Mouse (Mus musculus) lung, postnatal 36 days (tissue): ENCODE results near the gene Irf7.

Source experiments
- DNase-seq: peaks from one replicate; pipeline ENCODE4 v3.0.0; 2022; ENCODE audit warnings: mixed read lengths

Gene Irf7

DNA sequence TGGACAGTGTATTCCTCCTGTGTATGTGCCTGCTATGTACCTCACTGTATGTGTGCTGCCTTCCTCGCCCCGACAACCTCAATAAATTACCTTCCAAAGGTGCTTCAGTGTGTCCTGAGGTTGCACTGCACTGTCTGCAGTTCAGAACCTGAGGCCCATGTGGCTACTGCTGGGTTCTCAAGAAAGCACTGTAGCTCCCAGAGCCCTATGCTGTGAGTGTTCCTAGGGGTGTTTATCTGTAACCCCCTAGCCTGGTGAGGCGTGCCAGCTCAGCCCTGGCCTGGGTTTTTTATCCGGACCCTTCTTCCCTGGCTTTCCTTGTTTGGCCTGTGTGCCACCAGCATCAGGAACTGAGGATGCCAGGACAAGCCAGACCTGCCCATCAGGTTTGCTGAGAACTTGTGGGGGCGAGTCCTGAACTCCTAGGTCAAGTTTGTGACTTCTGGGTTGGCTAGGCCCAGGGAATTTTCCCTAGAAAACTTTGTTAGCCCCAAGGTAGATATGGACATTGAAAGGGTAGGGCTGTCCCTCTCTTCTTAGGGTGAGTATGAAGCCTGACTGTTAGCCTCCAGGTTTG lies 47.6 kb downstream of the Irf7 start:
- DNase-seq, result no peak

DNA sequence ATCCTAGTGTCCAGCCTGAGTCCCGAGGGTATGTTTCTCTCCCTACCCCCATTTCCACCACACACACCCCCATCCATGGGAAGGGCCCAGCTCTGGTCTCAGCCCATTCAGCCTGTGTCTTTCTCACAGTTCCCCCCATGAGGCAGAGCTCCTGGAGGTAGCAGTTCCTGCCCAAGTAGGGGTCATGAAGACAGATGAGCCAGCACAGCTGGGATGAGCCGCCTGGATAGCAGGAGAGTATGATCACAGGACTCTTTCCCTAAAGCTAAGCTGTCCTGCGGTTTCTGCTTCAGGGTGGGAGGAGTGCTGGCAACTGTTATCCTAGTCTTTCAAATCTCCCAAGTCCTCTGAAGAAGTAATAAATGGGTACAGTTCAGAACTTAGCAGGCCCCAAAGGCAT lies 48.1 kb downstream of the Irf7 start:
- DNase-seq, result no peak

DNA sequence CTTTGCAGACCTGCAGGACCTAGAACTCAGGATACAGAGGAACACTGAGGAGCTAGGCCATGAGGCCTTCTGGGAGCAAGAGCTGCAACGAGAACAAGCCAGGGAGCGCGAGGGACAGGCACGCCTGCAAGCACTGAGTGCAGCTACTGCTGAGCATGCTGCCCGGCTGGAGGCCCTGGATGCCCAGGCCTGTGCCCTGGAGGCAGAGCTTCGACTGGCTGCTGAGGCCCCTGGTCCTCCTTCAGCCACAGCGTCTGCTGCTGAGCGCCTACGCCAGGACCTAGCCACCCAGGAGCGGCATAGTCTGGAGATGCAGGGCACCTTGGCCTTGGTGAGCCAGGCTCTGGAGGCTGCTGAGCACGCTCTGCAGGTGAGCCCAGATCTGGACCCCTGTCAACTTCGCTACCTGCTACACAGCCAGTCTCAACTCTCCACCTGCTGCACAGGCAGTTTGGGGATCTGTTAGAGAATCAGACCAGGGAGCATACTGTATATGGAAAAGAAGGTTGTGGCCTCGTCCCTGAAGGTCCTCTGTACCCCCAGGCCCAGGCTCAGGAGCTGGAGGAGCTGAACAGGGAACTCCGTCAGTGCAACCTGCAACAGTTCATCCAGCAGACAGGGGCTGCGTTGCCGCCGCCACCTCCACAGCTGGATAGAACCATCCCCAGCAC lies 48.8 kb downstream of the Irf7 start:
- no peak for DNase-seq

DNA sequence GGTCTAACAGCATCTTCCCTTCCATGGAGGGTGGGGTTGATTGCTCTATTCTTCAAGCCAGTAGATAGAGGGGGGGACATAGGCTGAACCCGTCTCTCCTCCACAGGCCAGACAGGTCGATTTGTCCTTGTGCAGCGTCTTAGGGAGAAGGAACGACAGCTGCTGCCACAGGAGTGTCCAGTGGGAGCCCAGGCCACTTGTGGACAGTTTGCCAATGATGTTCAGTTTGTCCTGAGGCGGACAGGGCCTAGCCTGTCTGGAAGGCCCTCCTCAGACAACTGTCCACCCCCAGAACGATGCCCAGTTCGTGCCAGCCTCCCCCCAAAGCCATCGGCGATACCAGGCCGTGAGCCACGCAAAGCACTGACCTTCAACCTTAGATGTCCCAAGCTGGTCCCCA lies 49.4 kb downstream of the Irf7 start:
- DNase-seq, result no peak

DNA sequence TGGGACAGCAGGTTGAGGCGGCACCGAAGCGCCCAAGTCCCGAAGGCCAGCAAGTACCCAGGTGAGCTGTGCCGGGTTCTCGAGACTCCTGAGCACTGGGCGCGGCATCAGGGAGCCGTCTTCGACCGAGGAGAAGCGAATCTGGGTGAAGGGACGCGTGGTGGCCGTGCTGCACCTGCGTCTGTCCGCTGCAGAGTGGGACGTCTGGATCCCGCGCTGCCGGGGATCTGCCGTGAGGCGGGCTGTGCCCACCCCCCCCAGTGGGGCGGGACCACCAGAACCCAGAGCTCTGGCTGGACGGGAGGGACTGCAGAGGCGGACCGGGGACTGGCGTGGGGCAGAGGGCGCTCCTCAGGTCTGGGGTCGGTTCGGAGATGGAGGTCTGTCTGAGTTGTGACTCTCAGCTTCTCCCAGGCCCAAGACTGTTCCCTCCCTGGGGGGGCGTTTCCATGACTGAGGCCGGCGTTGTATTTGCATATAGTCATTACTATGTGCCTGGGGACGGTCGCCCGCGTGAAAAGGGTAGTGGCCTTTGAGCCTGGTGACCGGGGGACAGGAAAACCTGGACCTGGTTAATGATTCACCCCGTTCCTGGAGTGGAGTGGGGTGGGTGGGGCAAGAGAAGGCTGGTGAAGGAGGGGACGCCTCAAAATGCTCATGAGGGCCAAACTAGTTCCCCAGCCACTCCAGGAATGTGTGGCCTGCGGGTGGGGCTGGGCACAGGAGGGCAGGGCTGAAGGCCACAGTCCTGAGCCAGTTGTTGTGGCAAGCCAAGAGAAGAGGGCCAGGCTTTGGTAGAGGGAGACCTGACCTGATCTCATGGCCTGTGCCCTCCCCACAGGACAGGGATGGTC lies 50.2 kb downstream of the Irf7 start:
- DNase-seq, result peak; percentile 93

DNA sequence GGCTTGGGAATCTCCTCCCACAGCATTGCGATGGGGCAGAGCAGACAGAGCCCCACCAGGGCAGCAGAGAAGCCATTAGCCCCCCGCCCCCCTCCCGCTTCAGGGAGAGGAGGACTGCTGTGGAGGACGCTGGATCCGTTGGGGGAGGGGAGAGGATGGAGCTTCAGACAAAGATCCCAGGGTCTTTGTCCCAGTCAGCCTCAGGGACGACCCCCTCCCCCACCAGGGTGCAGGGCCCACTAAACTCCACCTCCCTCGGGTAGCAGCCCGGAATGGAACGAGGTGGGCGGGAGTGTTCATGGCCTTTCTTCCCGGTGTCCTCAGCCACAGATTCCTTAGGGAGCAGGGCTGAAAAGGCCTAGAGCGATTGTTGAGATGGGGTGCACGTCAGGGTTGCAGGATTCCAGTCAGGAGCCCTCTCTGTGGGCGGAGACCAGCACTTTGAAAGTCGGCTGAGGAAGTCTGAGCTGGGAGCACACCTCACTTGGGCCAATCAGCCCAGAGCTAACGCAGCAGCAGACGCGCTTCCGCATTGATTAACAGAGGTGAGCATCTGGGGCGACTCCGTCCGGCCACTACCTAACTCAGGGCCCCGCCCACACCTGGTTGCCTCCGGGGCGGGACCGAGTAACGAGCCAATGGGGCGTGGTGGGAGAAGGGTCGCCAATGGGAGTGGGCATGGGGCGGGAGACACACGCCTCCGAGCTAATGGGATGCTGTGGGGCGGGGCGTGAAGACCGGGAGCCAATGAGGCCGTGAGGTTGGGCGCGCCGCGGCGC lies 51.0 kb downstream of the Irf7 start, which contains the start of gene Rassf7:
TSS of gene Rassf7 (plus strand) at position 760 of the 779 bp plus-strand sequence.
- DNase-seq, result peak; percentile 98

DNA sequence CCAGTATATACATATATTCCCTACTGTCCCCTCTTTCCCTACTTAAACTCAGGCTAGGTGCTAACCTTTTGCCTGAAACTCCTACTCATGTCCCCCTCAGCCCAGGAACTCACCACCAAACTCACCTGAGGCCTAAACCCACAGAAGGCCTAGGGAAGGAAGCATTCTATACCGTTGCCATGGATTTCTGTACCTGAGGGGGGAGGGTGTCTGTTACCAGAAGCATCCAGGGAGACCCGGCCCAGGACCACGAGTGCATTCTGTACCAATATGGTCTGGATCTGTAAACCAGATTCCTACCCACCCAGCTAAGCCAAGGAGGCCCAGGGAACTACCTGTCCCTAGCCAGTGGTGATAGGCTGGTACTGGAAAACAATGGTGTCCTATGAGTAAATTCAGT lies 52.0 kb downstream of the Irf7 start:
- DNase-seq, result no peak

DNA sequence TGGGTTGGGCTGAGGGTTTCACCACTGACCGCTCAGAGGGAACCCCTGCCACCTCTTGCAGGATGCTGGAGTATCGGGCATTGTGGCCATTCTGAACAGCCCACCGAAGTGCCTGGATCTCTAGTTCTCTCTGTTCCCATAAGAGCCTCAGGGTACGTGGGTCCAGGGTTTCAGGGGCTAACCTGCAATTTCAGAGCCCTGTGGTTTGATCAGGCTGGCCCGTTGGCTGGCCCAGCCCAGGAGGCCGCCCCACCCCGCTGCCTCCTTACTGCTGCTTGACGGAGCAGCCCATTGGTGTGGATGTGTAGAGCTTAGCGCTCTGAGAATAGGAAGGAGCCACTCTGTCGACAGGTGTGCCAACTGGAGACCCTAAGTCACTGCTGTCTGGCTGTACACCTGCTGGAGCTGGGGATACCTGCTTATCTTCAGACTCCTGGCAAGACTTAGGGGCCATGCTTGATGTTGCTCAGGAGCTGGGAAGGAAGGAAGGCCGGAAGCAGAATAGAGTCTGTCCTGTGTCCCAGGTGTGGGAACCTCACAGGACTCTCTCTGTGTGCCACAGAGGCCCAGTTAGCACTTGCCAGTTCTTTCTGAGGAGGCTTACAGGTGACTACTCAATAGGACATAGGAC lies 52.6 kb downstream of the Irf7 start, which contains the start of gene Lmntd2:
TSS of gene Lmntd2 (minus strand) at position 476 of the 631 bp plus-strand sequence.
- no peak for DNase-seq

DNA sequence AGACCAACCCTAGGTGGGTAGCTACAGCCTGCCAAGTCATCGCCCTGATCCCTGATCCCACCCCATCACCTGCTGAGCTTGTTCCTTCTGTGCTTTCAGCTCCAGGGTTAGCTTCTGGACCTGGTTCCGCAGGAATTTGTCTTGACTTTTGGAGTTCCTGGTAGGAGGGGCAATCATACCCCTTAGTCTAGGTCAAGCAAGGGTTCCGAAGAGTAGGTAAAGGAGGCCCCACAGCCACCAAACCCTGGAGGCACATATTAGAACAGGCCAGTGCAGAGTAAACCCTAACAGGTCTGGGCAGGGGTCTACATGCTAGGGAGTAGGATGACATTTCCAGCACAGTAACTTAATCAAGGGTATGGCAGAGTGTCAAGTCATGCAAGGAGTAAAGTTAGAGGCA lies 53.1 kb downstream of the Irf7 start:
- no peak for DNase-seq
